In genomic region chr11:26170572-26170971, GRCm38 (mm10) we compare ENCODE assay signal across 28 mouse cellular contexts. TPM values are rescaled to one million over a fixed set of nuclear protein-coding genes. Genes with fewer than 3 reads are reported as not detected.
A peak's percentile ranks its signal among the peaks of the same experiment; 100 is the strongest.
DNase-seq lines count a peak whose midpoint lies in the region; ATAC-seq and TF ChIP-seq lines count a peak whose summit lies in the region.
"Had no signal": no experiment of that assay in that cellular context is flagged by ENCODE, and none has a peak within 500 bp of the region (broad histone marks: within the 10 kb centered on the region; RNA-seq: fewer than 3 reads in every experiment).

No protein-coding gene starts in this region.

- peaks cover 2 to 24% of the 10 kb centered on the region in 2 experiments for H3K4me1 ChIP-seq in ES-E14 (ENCODE audit: control insufficient read depth in 2 of 2, insufficient read depth in 2 of 2, low read length in 2 of 2, poor library complexity in 1 of 2)

- H3K4me3 ChIP-seq in ES-E14 (ENCODE audit: insufficient read depth in 1 of 2, low read depth in 1 of 2, low read length in 2 of 2, poor library complexity in 1 of 2, severe bottlenecking in 1 of 2) = no peak overlapping the region

- H3K9me3 ChIP-seq in ES-E14 (ENCODE audit: control insufficient read depth, insufficient read depth, low read depth, low read length) = no peaks in the 10 kb centered on the region
- H3K9me3 ChIP-seq: G1E had no signal

- DNase-seq in ES-CJ7 (ENCODE audit: low read depth, low spot score) = peak; percentile 81
- DNase-seq in ES-E14 (ENCODE audit: low read depth, low spot score) = peak; percentile 27
- peak; percentile 66 for DNase-seq in R1 (ENCODE audit: low read depth, low spot score)
- peak; percentile 65 for DNase-seq in ZHBTc4 (ENCODE audit: low read depth, low spot score)
- DNase-seq in kidney, postnatal 14 days = no peak
- DNase-seq in adrenal gland, adult 18-20 months (ENCODE audit: low spot score in 2 of 2) = no peak
- DNase-seq in ovary, postnatal 36 days (ENCODE audit: low spot score) = no peak
- DNase-seq: adrenal gland, adult 2 months; adrenal gland, adult 8-10 months; adrenal gland, postnatal 10 days; adrenal gland, postnatal 14 days; adrenal gland, postnatal 25 days; adrenal gland, postnatal 36 days; B cell, adult 2 months; cerebellum, adult 11 months; cerebellum, adult 11-12 months; cerebellum, adult 18-20 months; cerebellum, adult 2 months; cerebellum, adult 8-10 months; cerebellum, adult 9-10 months; cerebellum, adult 9-11 months had no signal

- H3K27ac ChIP-seq in ES-E14 (ENCODE audit: insufficient read depth, low read depth, low read length, poor library complexity, severe bottlenecking) = no peak overlapping the region

- in situ Hi-C loops in ES-E14 (cut with MboI; ENCODE audit: low sequenced_read_pairs in 2 of 2, unreplicated experiment in 2 of 2) = no loop called here

- no peaks in the 10 kb centered on the region for H3K36me3 ChIP-seq in ES-E14 (ENCODE audit: control insufficient read depth, insufficient read depth, low read length, poor library complexity, severe bottlenecking)
- H3K36me3 ChIP-seq: G1E had no signal

- ATAC-seq in frontal cortex, adult (ENCODE audit: low TSS enrichment) = no peak
- ATAC-seq: activated CD4-positive, CD25-positive, alpha-beta regulatory T cell, adult 4 months; CD4-positive, CD25-positive, alpha-beta regulatory T cell, adult 4 months; Patski had no signal

- no peak overlapping the region for H3K9ac ChIP-seq in ES-E14 (ENCODE audit: insufficient read depth, low read depth, low read length, poor library complexity, severe bottlenecking)

TF ChIP-seq in ES-E14, 5 proteins besides CTCF, POLR2A, EP300 and RAD21:
- no peak for TF ChIP-seq MAFK (IDR thresholded peaks at IDR 0.05; ENCODE audit: insufficient read depth, low read depth, low read length)
- no peak for TF ChIP-seq ZC3H11A (IDR thresholded peaks at IDR 0.05; ENCODE audit: borderline replicate concordance, low read depth, low read length)
- no peak for TF ChIP-seq ZNF384 (IDR thresholded peaks at IDR 0.05; ENCODE audit: low read depth, low read length)
- no peak for TF ChIP-seq CHD2 (IDR thresholded peaks at IDR 0.05; ENCODE audit: low read depth, low read length)
- TF ChIP-seq HCFC1 (IDR thresholded peaks at IDR 0.05; ENCODE audit: borderline replicate concordance, insufficient read depth, low read length) = no peak

RNA-seq across cellular contexts. Expression of gene 5730522E02Rik, which starts 40.0 kb away (rescaled TPM):
- 0.62 and 1.5 TPM in 2 replicates for total RNA-seq in ES-E14 (2012; rRNA removed)
- total RNA-seq in adrenal gland, adult 18-20 months (2021) = under 1 TPM in 1 of 2 experiments, not detected in 1; 0.30 TPM
- total RNA-seq: adrenal gland, postnatal 14 days; adrenal gland, postnatal 36 days; CH12.LX; MEL had no signal

Comparison
In these comparisons a context has a peak if more than half of its experiments do, and no peak if none do; other contexts are left out.
1. DNase-seq: peak in ES-CJ7 (single experiment), ES-E14 (single experiment), R1 (single experiment) and ZHBTc4 (single experiment); none in kidney, postnatal 14 days (single experiment), adrenal gland, adult 18-20 months (0 of 2) and ovary, postnatal 36 days (single experiment).